Mouse (Mus musculus): ENCODE data around the gene Tm6sf1.

GRCm38 (mm10) chr7:81899361-81899760 is 40.6 kb downstream of the Tm6sf1 start:
- TF ChIP-seq POLR2A (IDR thresholded peaks at IDR 0.05; ENCODE audit: low read depth, low read length) (no peak), CTCF (IDR thresholded peaks at IDR 0.05; ENCODE audit: extremely low read depth, insufficient read depth, insufficient read length, insufficient replicate concordance) (no peak)
